Mouse (Mus musculus): ENCODE measurements at regions not wholly inside any gene's neighbourhood (a gene's known extent, or its start where the extent isn't known, plus 50 kb on each side); places are given as distances from the start of the nearest gene placed in this dataset.

DNA sequence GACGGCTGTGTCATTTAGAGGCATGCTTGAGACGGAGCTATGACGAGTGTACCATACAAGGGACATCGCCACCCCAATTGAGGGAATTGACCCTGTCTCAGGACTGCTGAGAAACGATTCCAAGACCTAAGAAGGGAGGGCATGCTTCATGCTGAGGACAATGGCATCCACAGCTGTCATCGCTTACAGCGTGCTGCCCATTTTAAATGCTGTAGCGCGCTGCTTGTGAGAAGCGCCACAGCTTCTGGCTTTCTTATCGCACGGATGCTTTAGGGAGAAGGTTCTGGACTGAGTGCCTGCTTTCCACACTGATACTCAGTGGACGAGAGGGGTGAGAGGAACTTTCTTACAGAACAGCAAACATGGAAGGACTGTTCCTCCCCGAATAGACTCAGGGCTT, 357.8 kb upstream of the Arglu1 start:
- ATAC-seq (ENCODE audit: low TSS enrichment): no peak

DNA sequence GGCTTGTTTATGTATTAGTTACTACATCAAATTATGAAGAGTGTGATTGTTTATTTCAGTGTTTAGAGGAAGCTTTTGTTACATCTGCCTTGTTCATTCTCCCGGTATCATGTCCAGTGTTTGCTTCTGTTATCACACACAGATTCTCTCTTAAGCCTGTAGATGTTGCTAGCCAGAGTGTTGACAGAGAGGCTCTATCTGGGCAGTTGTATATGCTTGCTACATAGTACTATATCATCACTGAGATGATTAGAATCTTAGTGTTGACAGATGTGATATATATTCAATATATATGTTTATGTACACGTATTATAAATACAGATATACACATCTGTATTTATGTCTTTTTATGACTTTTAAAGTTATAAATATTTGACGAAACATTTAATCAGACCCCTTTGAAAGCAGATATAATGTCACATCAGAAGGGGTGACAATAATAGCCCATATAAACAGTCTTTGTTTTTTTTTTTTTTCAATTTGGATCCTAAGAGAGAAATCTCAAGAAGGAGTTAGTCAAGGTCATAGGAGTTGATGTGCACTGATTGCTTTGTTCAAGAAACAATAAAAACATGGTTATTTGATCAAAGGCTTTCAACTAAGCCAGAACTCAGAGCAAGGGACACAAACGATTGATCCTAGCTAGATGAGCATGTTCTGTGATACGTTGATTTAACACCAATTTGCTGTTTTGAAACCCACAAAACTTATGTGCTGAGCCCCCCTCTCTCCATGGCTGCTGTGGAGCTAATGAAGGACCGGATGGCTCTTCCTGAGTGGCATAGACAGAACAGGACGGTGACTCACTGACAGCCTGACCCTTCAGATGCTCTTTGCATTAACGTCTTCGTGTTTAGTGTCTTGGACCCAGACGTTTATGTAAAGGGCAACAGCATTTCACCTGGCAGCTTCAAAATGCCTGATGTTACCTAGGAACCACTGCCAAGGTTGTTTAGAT, 352.8 kb upstream of the Arglu1 start:
- ATAC-seq (ENCODE audit: low TSS enrichment): no peak

GRCm38 (mm10) chr8:9029156-9029555, 338.8 kb upstream of the Arglu1 start:
- ATAC-seq (ENCODE audit: low TSS enrichment): peak; percentile 72

DNA sequence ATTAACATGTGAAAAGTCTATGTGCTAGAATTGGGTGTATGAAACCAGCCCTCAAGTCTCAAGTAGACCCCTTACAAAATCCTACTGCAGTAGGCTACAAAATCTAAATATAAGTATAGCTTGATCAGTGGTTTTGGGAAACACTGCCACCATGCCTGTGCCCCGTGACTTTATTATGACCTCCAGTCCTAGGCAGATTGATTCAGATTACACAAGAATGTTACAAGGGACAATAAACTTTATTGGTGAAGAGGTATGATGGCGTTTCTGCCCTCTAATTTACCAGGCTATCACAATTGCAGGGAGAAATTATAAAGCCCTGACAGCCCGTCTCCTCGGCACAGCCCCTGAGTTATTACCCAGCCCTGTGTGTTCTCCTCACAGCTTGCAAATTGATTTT, 337.4 kb upstream of the Arglu1 start:
- ATAC-seq (ENCODE audit: low TSS enrichment): no peak

GRCm38 (mm10) chr8:9025872-9026271, 335.6 kb upstream of the Arglu1 start:
- no peak for ATAC-seq (ENCODE audit: low TSS enrichment)

GRCm38 (mm10) chr8:9025378-9025777, 335.1 kb upstream of the Arglu1 start:
- no peak for ATAC-seq (ENCODE audit: low TSS enrichment)

DNA sequence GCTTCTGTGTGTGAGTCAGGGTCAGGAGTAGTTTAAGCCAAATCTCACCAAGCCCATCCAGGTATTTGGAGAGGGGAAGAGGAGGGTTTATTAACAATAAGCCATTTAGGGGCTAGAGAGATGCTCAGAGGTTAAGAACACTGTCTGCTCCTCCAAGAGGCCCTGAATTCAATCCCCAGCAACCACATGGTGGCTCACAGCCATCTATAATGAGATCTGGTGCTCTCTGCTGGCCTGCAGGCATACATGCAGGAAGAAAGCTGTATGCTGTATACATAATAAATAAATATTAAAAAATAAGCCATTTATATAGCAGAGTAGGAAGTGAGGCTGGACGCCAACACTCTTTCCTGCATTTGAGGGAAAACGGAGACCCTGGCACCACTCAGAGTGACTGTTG, 330.4 kb upstream of the Arglu1 start:
- no peak for ATAC-seq (ENCODE audit: low TSS enrichment)

DNA sequence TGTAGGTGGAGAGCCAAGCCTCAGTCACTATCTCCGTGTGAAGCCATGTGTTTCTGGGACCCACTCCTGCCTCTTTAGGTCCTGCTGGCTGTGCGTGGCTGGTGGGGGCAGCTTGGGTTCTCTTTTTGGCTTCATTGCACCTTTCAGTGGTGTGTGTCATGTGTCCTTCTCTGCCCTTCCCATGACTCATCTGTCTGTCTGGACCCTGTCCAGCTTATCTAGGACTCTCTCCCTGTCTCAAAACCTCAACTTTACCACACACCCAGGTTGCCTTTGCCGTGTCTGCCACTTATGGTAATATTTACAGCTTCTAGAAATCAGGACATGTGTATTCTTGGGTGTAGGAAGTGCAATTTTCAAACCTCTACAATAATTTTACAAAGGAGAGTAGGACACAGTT, 329.9 kb upstream of the Arglu1 start:
- no peak for ATAC-seq (ENCODE audit: low TSS enrichment)

GRCm38 (mm10) chr8:9011785-9012510, 321.6 kb upstream of the Arglu1 start:
- ATAC-seq (ENCODE audit: low TSS enrichment): no peak

GRCm38 (mm10) chr8:9008006-9008780, 317.9 kb upstream of the Arglu1 start:
- no peak for ATAC-seq (ENCODE audit: low TSS enrichment)

- peak; percentile 88 for ATAC-seq (ENCODE audit: low TSS enrichment)
Observed at GRCm38 (mm10) chr8:8999914-9000313, 309.6 kb upstream of the Arglu1 start.

GRCm38 (mm10) chr8:8997621-8998020, 307.3 kb upstream of the Arglu1 start:
- ATAC-seq (ENCODE audit: low TSS enrichment): no peak

DNA sequence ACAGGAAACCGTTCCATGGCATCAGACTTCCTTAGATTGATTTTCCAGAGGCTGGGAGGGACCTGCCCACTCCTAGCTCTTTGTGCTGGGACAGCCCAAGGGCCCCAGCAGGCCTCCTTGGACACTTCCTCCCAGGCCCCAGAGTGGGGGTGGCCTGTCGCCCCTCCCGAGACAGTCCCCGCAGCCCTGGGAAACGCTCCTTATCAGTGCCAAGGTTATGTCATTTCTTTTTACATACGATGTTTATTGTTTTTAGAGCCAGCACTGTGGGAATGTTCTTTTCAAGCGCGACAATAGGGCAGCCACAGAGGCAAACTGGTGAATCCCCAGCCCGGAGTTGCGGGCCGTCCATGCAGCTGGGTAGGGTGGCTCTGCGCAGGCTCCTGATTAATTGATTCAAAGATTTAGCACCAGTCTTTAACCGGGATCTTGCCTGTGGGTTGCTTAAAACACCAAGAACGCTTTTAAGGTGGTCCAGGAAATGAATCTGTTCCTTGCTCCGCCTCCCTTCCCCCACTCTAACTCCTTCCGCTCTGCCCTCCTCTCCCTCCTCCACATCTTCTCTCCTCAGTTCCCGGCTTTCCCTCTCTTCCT, 304.4 kb upstream of the Arglu1 start:
- peak; percentile 45 for ATAC-seq (ENCODE audit: low TSS enrichment)

DNA sequence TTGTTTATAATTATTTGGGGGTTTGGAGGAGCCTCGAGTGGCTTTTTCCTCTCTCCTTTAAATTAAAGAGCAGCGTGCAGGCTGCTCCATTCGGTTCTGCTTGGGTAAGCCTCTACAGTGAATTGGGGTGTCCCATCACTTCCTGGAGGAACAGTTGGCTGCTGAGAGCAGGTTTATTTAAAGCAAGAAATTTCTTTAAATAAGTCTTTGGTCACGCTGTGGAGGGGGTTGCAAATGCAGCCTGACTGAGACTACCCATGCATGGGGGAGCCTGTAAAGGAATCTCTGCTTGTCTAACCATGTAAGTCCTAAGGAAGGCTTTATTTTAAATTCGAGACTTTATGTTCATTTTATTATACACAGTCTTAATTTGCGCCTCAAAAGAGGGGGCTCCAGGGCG, 303.7 kb upstream of the Arglu1 start:
- ATAC-seq (ENCODE audit: low TSS enrichment): peak; percentile 84

DNA sequence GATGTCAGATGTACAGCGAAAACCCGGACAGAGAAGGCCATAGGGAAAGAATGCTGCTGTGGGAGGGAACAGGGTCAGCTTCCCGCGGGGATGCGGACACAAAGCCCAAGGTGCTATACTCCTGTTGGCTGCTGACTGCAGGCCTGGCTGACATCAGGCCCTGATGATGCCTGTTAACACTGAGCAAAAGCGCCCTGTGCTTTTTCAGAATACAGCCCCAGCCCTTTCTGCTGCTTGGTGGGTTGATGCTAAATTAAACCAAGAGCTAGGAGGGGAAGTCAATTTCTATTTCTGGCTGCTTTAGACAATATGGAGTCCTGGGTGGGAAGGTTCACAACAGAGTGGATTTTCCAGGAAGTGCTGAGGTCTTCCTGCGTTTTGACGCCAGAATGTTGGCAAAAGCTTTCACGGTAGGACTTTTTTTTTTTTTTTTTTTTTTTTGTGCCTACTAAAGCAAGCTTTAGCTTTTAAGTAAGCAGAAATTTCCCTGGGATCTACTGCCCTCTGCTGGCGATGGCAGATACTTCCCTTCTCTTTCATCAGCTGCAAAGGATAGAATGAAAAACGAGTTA, 302.2 kb upstream of the Arglu1 start:
- peak; percentile 53 for ATAC-seq (ENCODE audit: low TSS enrichment)

DNA sequence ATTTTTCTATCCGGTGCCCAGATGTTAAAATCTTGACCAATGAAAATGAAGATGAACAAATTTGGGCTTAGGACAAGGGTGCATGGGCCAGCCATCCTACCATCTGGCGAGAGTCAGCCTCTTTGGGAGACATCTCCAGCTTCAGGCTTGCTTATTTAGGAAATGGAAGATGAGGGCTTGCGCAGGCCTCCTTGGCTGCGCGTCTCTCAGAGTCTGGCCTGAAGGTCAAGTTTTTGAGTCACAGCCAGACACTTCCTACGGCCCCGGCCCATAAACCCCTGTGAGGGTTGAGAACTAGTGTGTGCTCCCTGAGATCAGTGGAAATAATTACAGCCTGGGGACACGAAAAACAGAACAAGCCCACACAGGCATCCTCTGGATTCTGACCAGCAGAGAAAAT, 300.7 kb upstream of the Arglu1 start:
- ATAC-seq (ENCODE audit: low TSS enrichment): no peak

DNA sequence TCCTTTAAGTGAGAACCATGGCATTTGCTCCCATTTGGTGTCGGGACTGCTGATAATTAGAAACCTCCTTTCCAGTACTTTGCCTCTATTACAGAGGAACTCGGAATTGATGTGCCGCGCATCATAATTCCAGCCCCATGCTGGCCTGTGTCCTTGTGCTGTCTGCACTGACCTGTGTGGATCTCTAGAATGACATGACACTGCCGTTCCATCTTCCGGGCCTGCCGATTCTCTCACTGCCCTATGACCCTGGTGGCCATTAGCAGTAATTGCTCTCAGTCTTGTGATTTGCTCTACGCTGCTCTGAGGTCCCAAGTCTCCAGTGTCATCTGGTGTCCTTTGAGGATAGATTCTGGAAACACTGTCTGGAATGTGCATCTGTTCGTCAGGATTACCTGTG, 295.7 kb upstream of the Arglu1 start:
- ATAC-seq (ENCODE audit: low TSS enrichment): no peak

GRCm38 (mm10) chr8:8985395-8985794, 295.1 kb upstream of the Arglu1 start:
- no peak for ATAC-seq (ENCODE audit: low TSS enrichment)

GRCm38 (mm10) chr8:8984829-8985251, 294.5 kb upstream of the Arglu1 start:
- ATAC-seq (ENCODE audit: low TSS enrichment): peak; percentile 64

GRCm38 (mm10) chr8:8984159-8984828, 294.0 kb upstream of the Arglu1 start:
- no peak for ATAC-seq (ENCODE audit: low TSS enrichment)

DNA sequence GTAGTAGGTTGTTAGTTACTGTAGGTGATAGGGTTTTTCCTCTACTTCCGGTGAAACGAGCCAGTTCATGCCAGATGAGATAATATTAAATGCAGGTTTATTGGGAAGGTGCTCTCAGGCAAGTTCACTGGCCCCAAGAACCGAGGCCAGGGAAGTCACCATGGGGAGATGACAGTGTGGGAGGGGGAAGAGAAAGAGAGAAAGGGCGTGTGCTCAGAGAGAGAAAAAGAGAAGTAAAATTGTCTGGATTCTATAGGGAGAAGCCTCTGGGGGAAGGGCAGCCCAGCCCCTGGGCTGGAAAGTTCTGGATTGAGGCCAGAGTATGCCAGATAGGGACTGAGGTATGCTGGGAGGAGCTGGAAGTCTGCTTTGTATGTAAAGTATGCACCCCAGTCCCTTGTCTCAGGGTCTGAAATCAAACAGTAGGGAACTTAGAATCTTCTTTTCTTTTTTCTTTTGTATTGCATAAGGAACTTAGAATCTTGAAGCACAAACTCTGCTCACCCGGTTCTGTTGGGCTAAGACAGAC, 292.9 kb upstream of the Arglu1 start:
- ATAC-seq (ENCODE audit: low TSS enrichment): no peak
